ENCODE assay signal across 18 mouse cellular contexts in genomic region chr10:71835018-71835417, GRCm38 (mm10).
"Had no signal": no experiment of that assay in that cellular context is flagged by ENCODE, and none has a peak within 500 bp of the region (broad histone marks: within the 10 kb centered on the region; RNA-seq: fewer than 3 reads in every experiment).

No protein-coding gene starts in this region.

- H3K4me1 ChIP-seq: midbrain, embryonic 10.5 days; midbrain, embryonic 12.5 days; midbrain, embryonic 15.5 days; neural tube, embryonic 13.5 days; neural tube, embryonic 15.5 days had no signal

- H3K9ac ChIP-seq: liver, embryonic 14.5 days; lung, embryonic 14.5 days; midbrain, embryonic 12.5 days; midbrain, embryonic 15.5 days; neural tube, embryonic 13.5 days; neural tube, embryonic 15.5 days had no signal

- ATAC-seq: midbrain, embryonic 15.5 days had no signal

- H3K9me3 ChIP-seq: midbrain, embryonic 10.5 days; midbrain, embryonic 12.5 days; midbrain, embryonic 15.5 days; neural tube, embryonic 13.5 days; neural tube, embryonic 15.5 days had no signal

- H3K4me3 ChIP-seq: midbrain, embryonic 10.5 days; midbrain, embryonic 12.5 days; midbrain, embryonic 15.5 days; myocyte; neural tube, embryonic 13.5 days; neural tube, embryonic 15.5 days had no signal

- DNase-seq: lung, adult 18-20 months; lung, embryonic 14.5 days; lung, postnatal 4 days; retina, postnatal 1 day; right cerebral cortex, adult 18-20 months; right cerebral cortex, postnatal 25 days; right cerebral cortex, postnatal 4 days; spleen, adult 18-20 months; thymus, adult 18-20 months; thymus, postnatal 14 days; thymus, postnatal 36 days had no signal

- H3K27me3 ChIP-seq: midbrain, embryonic 12.5 days; midbrain, embryonic 15.5 days; neural tube, embryonic 13.5 days; neural tube, embryonic 15.5 days had no signal

- H3K4me2 ChIP-seq: lung, embryonic 14.5 days; midbrain, embryonic 12.5 days; midbrain, embryonic 15.5 days; neural tube, embryonic 13.5 days; neural tube, embryonic 15.5 days had no signal

- H3K36me3 ChIP-seq: midbrain, embryonic 10.5 days; midbrain, embryonic 12.5 days; midbrain, embryonic 15.5 days; neural tube, embryonic 13.5 days; neural tube, embryonic 15.5 days had no signal

- H3K27ac ChIP-seq: liver, embryonic 14.5 days; midbrain, embryonic 10.5 days; midbrain, embryonic 12.5 days; midbrain, embryonic 15.5 days; neural tube, embryonic 13.5 days; neural tube, embryonic 15.5 days had no signal
